Mouse (Mus musculus): ENCODE measurements at regions not wholly inside any gene's neighbourhood (a gene's known extent, or its start where the extent isn't known, plus 50 kb on each side); places are given as distances from the start of the nearest gene placed in this dataset.
"Not testable (repeated sequence)": the region's sequence is repeated elsewhere in the genome, so short reads cannot be mapped to it uniquely, and the experiment has no call there.

GRCm38 (mm10) chr5:148662281-148662741 lies 109.7 kb upstream of the Ubl3 start:
- DNase-seq (ENCODE audit: extremely low spot score, low read depth, low spot score) = no peak

- no peak for DNase-seq (ENCODE audit: extremely low spot score, low read depth, low spot score)
These were observed 108.5 kb upstream of the Ubl3 start for GRCm38 (mm10) chr5:148661120-148661519.

- no peak for DNase-seq (ENCODE audit: extremely low spot score, low read depth, low spot score)
These were observed 105.5 kb upstream of the Ubl3 start for GRCm38 (mm10) chr5:148657936-148658640.

- DNase-seq (ENCODE audit: extremely low spot score, low read depth, low spot score) = no peak
These were observed 100.1 kb upstream of the Ubl3 start for GRCm38 (mm10) chr5:148652525-148653243.

GRCm38 (mm10) chr5:148651736-148652135 lies 99.1 kb upstream of the Ubl3 start:
- no peak for DNase-seq (ENCODE audit: extremely low spot score, low read depth, low spot score)

- not testable (repeated sequence) for DNase-seq (ENCODE audit: extremely low spot score, low read depth, low spot score)
These were observed 97.0 kb upstream of the Ubl3 start for GRCm38 (mm10) chr5:148649573-148649972.

- DNase-seq (ENCODE audit: extremely low spot score, low read depth, low spot score) = no peak
These were observed 96.5 kb upstream of the Ubl3 start for GRCm38 (mm10) chr5:148649123-148649522.

- no peak for DNase-seq (ENCODE audit: extremely low spot score, low read depth, low spot score)
These were observed 95.1 kb upstream of the Ubl3 start for GRCm38 (mm10) chr5:148647644-148648043.

- no peak for DNase-seq (ENCODE audit: extremely low spot score, low read depth, low spot score)
These were observed 93.2 kb upstream of the Ubl3 start for GRCm38 (mm10) chr5:148645772-148646171.

- DNase-seq (ENCODE audit: extremely low spot score, low read depth, low spot score) = no peak
These were observed 92.6 kb upstream of the Ubl3 start for GRCm38 (mm10) chr5:148645191-148645681.

GRCm38 (mm10) chr5:148644345-148644744 lies 91.8 kb upstream of the Ubl3 start:
- no peak for DNase-seq (ENCODE audit: extremely low spot score, low read depth, low spot score)

GRCm38 (mm10) chr5:148641652-148642395 lies 89.2 kb upstream of the Ubl3 start:
- no peak for DNase-seq (ENCODE audit: extremely low spot score, low read depth, low spot score)

- DNase-seq (ENCODE audit: extremely low spot score, low read depth, low spot score) = no peak
These were observed 87.9 kb upstream of the Ubl3 start for GRCm38 (mm10) chr5:148640523-148640922.

GRCm38 (mm10) chr5:148634919-148635356 lies 82.3 kb upstream of the Ubl3 start:
- DNase-seq (ENCODE audit: extremely low spot score, low read depth, low spot score) = no peak

- DNase-seq (ENCODE audit: extremely low spot score, low read depth, low spot score) = no peak
These were observed 81.4 kb upstream of the Ubl3 start for GRCm38 (mm10) chr5:148633999-148634398.

GRCm38 (mm10) chr5:148633331-148633730 lies 80.7 kb upstream of the Ubl3 start:
- DNase-seq (ENCODE audit: extremely low spot score, low read depth, low spot score) = no peak

- DNase-seq (ENCODE audit: extremely low spot score, low read depth, low spot score) = no peak
These were observed 80.1 kb upstream of the Ubl3 start for GRCm38 (mm10) chr5:148632516-148633170.

- DNase-seq (ENCODE audit: extremely low spot score, low read depth, low spot score) = no peak
These were observed 79.0 kb upstream of the Ubl3 start for GRCm38 (mm10) chr5:148631566-148631965.

- no peak for DNase-seq (ENCODE audit: extremely low spot score, low read depth, low spot score)
These were observed 73.4 kb upstream of the Ubl3 start for GRCm38 (mm10) chr5:148626014-148626413.

- DNase-seq (ENCODE audit: extremely low spot score, low read depth, low spot score) = no peak
These were observed 72.2 kb upstream of the Ubl3 start for GRCm38 (mm10) chr5:148624649-148625405.
